ENCODE assay signal across 32 mouse cellular contexts in the genomic region with DNA sequence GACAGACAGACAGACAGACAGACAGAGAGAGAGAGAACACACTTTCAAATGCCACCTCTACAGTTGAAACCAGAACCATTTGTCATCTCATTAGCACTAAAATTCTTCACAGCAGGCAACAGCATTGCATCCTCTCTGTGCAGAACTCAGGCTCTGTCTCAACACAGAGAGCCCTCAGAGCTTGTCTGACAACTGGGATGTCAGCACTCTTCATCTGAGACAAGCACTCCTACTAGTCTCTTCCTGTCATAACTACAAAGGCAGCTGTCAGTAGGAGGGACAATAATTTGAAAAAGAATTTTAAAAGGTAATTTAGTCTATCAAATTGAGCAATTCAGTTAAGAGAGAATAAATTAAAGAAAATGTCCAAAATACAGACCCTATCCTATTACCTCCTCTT.
"Had no signal": no experiment of that assay in that cellular context is flagged by ENCODE, and none has a peak within 500 bp of the region (broad histone marks: within the 10 kb centered on the region; RNA-seq: fewer than 3 reads in every experiment).

No protein-coding gene starts in this region.

- H3K9ac ChIP-seq: heart, embryonic 15.5 days; hindbrain, embryonic 12.5 days; hindbrain, embryonic 13.5 days; hindbrain, embryonic 14.5 days; hindbrain, embryonic 15.5 days; intestine, embryonic 15.5 days; kidney, embryonic 15.5 days had no signal

- ATAC-seq: hindbrain, embryonic 16.5 days; hindbrain, postnatal 0 days; inflammation-experienced regulatory T-cells, adult 6 months; intestine, embryonic 15.5 days; intestine, embryonic 16.5 days; intestine, postnatal 0 days had no signal

- DNase-seq: heart, postnatal 10 days; heart, postnatal 14 days; heart, postnatal 36 days; heart, postnatal 4 days; kidney, adult 11 months; kidney, adult 18-20 months; kidney, adult 2 months; kidney, adult 8-10 months; kidney, adult 9 months; kidney, postnatal 10 days; kidney, postnatal 14 days; kidney, postnatal 25 days; kidney, postnatal 36 days; kidney, postnatal 4 days; layer of hippocampus, adult 9-11 months; layer of hippocampus, postnatal 36 days had no signal

- H3K27me3 ChIP-seq: heart, embryonic 15.5 days; hindbrain, embryonic 12.5 days; hindbrain, embryonic 13.5 days; hindbrain, embryonic 15.5 days; intestine, embryonic 15.5 days; kidney, embryonic 15.5 days had no signal

- H3K4me1 ChIP-seq: heart, embryonic 15.5 days; hindbrain, embryonic 10.5 days; hindbrain, embryonic 12.5 days; hindbrain, embryonic 13.5 days; hindbrain, embryonic 15.5 days; intestine, embryonic 15.5 days; kidney, embryonic 15.5 days had no signal

- H3K4me3 ChIP-seq: heart, embryonic 15.5 days; hindbrain, embryonic 10.5 days; hindbrain, embryonic 12.5 days; hindbrain, embryonic 13.5 days; hindbrain, embryonic 15.5 days; intestine, embryonic 15.5 days; kidney, embryonic 15.5 days; layer of hippocampus, adult 2 months; left cerebral cortex, adult 2 months had no signal

- H3K27ac ChIP-seq: heart, embryonic 15.5 days; hindbrain, embryonic 10.5 days; hindbrain, embryonic 12.5 days; hindbrain, embryonic 13.5 days; hindbrain, embryonic 14.5 days; hindbrain, embryonic 15.5 days; hindbrain, postnatal 0 days; intestine, embryonic 15.5 days; kidney, embryonic 15.5 days; kidney, postnatal 0 days; left cerebral cortex, adult 2 months had no signal

- H3K9me3 ChIP-seq: heart, embryonic 15.5 days; hindbrain, embryonic 10.5 days; hindbrain, embryonic 12.5 days; hindbrain, embryonic 13.5 days; hindbrain, embryonic 15.5 days; intestine, embryonic 15.5 days; kidney, embryonic 15.5 days had no signal

- H3K4me2 ChIP-seq: heart, embryonic 15.5 days; hindbrain, embryonic 12.5 days; hindbrain, embryonic 13.5 days; hindbrain, embryonic 14.5 days; hindbrain, embryonic 15.5 days; intestine, embryonic 15.5 days; kidney, embryonic 15.5 days had no signal
